Mouse (Mus musculus) neutrophil, adult 5-6 weeks (primary cell): Measurements from ENCODE around the gene B3gat2. TPM values are rescaled to one million over a fixed set of nuclear protein-coding genes. Genes with fewer than 3 reads are reported as not detected.

Experiments used
- total RNA-seq: library from RNA; stranded (forward); fragments of 200-1000 nt; gene quantifications from 2 replicates; pipeline ENCODE4 v1.2.3, GENCODE M21; 2017

The B3gat2 gene
- total RNA-seq, 1 experiment from 2014 or later: 0.47 TPM

Other genes with a start within 250 kb of the B3gat2 start
- 45.9 and 52.1 TPM in 2 replicates for gene Smap1, start 160.6 kb downstream of the B3gat2 start, total RNA-seq
- 2.6 and 6.2 TPM in 2 replicates for gene Sdhaf4, start 243.9 kb downstream of the B3gat2 start, total RNA-seq